In the genomic region with DNA sequence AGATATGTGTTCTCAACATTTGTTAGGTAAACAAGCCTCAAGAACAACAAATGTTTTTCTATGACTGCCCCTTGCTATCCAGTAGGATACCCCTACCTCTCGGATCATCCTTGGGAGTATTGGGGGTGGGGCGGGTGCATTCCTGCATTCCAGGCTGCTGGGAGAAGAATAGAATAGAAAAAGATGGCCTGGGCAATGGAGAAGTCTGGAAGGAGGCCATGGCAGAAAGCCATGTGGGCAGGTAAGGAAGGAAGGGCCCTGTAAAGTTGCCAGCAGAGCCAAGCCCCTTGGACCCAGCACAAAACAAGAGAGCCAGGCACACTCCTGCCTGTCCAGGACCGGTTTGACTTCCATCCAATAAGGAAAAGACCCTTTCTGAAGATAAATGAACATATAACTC, we compare ENCODE assay signal across 1 mouse cellular context.
TF ChIP-seq lines count a peak whose summit lies in the region.

No protein-coding gene starts in this region.

TF ChIP-seq in MEL, 35 proteins besides CTCF, POLR2A, EP300 and RAD21 (continued from another document):
- no peak for TF ChIP-seq MYC (IDR thresholded peaks at IDR 0.05; ENCODE audit: low read depth, low read length)
- TF ChIP-seq CHD1 (IDR thresholded peaks at IDR 0.05; ENCODE audit: low read depth, low read length): no peak
- no peak for TF ChIP-seq MAX (IDR thresholded peaks at IDR 0.05; ENCODE audit: low read length)
- no peak for TF ChIP-seq HCFC1 (IDR thresholded peaks at IDR 0.05; ENCODE audit: low read depth, low read length)
- TF ChIP-seq ZMIZ1 (IDR thresholded peaks at IDR 0.05; ENCODE audit: low read depth, low read length): no peak
- TF ChIP-seq E2F4 (IDR thresholded peaks at IDR 0.05; ENCODE audit: borderline replicate concordance, low read depth, low read length): no peak
